Mouse (Mus musculus) hindbrain, embryonic 14.5 days (tissue): ENCODE results near the gene Ube4b. TPM values are rescaled to one million over a fixed set of nuclear protein-coding genes. Genes with fewer than 3 reads are reported as not detected.
A peak's percentile ranks its signal among the peaks of the same experiment; 100 is the strongest.

Experiments used
- ATAC-seq: fragments of 200-750 bp; cut with Nextera tagmentation; 2 replicates; pipeline ENCODE4 v1.8.0; 2017; ENCODE audit warnings: moderate number of reproducible peaks, mild to moderate bottlenecking, moderate TSS enrichment, moderate library complexity; ENCODE audit not compliant: low FRiP score
- DNase-seq: peaks from one replicate; pipeline ENCODE4 v3.0.0-alpha.2; 2015; ENCODE audit warnings: low spot score
- H3K27ac ChIP-seq: fragments of 300-500 bp; sonication (generic); 2 replicates; pipeline ENCODE4 v1.5.1; 2014; ENCODE audit warnings: mild to moderate bottlenecking, moderate library complexity
- H3K27me3 ChIP-seq: fragments of 300-500 bp; sonication (generic); 2 replicates; pipeline ENCODE4 v1.6.1; 2014; ENCODE audit warnings: mild to moderate bottlenecking, low read length, mixed read lengths; ENCODE audit not compliant: control insufficient read depth, insufficient read depth
- H3K36me3 ChIP-seq: fragments of 300-500 bp; sonication (generic); replicated peaks from 2 replicates; pipeline ENCODE4 v1.6.1; 2014; ENCODE audit not compliant: control insufficient read depth, insufficient read depth
- H3K4me1 ChIP-seq: fragments of 300-500 bp; sonication (generic); replicated peaks from 2 replicates; pipeline ENCODE4 v1.6.1; 2014; ENCODE audit warnings: antibody characterized with exemption, low read length, mixed read lengths; ENCODE audit not compliant: control insufficient read depth, insufficient read depth
- H3K4me2 ChIP-seq: fragments of 300-500 bp; sonication (generic); replicated peaks from 2 replicates; pipeline ENCODE4 v1.6.1; 2014; ENCODE audit warnings: mild to moderate bottlenecking, moderate library complexity
- H3K4me3 ChIP-seq: fragments of 300-500 bp; sonication (generic); replicated peaks from 2 replicates; pipeline ENCODE4 v1.5.1; 2014; ENCODE audit warnings: mild to moderate bottlenecking, low read length
- H3K9ac ChIP-seq: fragments of 300-500 bp; sonication (generic); 2 replicates; pipeline ENCODE4 v1.6.1; 2014
- H3K9me3 ChIP-seq: fragments of 300-500 bp; sonication (generic); 2 replicates; pipeline ENCODE4 v1.6.1; 2016; ENCODE audit warnings: low read length; ENCODE audit not compliant: control insufficient read depth
- WGBS: fragments of 180-500 bp; shearing (Covaris S2); extraction: QIAGEN DNeasy Blood & Tissue Kit; methylation state at CpG from one replicate; pipeline ENCODE4 v1.1.7; 2014; 5-methylcytosine and 5-hydroxymethylcytosine counted together
- polyA plus RNA-seq: library from polyadenylated mRNA; unstranded; fragments of >200 nt; fragmentation: Nextera tagmentation; extraction: Ambion mirVana; gene quantifications from 2 replicates; pipeline ENCODE4 v1.2.1, GENCODE M21; 2014

Ube4b gene
- polyA plus RNA-seq, 1 experiment from 2014 or later: 53.8 TPM

- DNase-seq (no peak), ATAC-seq (no peak)
- 79% methylated on average over 10 of the region's 10 CpGs for WGBS
- Histone ChIP-seq H3K36me3 (peaks cover 4% of the 10 kb centered on the region; the same call in 1 of the 2 replicates), H3K4me2 (no peak overlapping the region), H3K9ac (no peak overlapping the region), H3K27me3 (no peaks in the 10 kb centered on the region), H3K4me3 (no peak overlapping the region), H3K27ac (no peak overlapping the region), H3K9me3 (no peaks in the 10 kb centered on the region), H3K4me1 (peaks cover 21% of the 10 kb centered on the region)
Observed at GRCm38 (mm10) chr4:149416417-149416816, 10.1 kb downstream of the Ube4b start.

GRCm38 (mm10) chr4:149415651-149416169 lies 10.8 kb downstream of the Ube4b start:
- no peaks in the 10 kb centered on the region for H3K9me3 ChIP-seq
- DNase-seq (no peak), ATAC-seq (0 out of 2 replicates have a peak, but pooled peaks have one; percentile 37)
- peaks cover 16% of the 10 kb centered on the region for H3K4me1 ChIP-seq
- H3K4me3 ChIP-seq: no peak overlapping the region
- no peak overlapping the region for H3K9ac ChIP-seq
- H3K27ac ChIP-seq: 0 out of 2 replicates have a peak overlapping the region, but pooled peaks have one; percentile 16
- H3K36me3 ChIP-seq: peaks cover 4% of the 10 kb centered on the region; the same call in 1 of the 2 replicates
- H3K27me3 ChIP-seq: no peaks in the 10 kb centered on the region
- no peak overlapping the region for H3K4me2 ChIP-seq
- 39% methylated on average over 13 of the region's 13 CpGs for WGBS

- no peak for DNase-seq
- Histone ChIP-seq H3K36me3 (peaks cover 4% of the 10 kb centered on the region; the same call in 1 of the 2 replicates), H3K27ac (no peak overlapping the region), H3K9ac (no peak overlapping the region), H3K27me3 (no peaks in the 10 kb centered on the region), H3K4me2 (no peak overlapping the region), H3K4me1 (peaks cover 16% of the 10 kb centered on the region), H3K4me3 (no peak overlapping the region), H3K9me3 (no peaks in the 10 kb centered on the region)
- no peak for ATAC-seq
- 92% methylated on average over 3 of the region's 3 CpGs for WGBS
Observed at GRCm38 (mm10) chr4:149414259-149414658, 12.3 kb downstream of the Ube4b start.

GRCm38 (mm10) chr4:149409759-149410158 lies 16.8 kb downstream of the Ube4b start:
- DNase-seq: no peak
- 93% methylated on average over 4 of the region's 4 CpGs for WGBS
- no peak overlapping the region for H3K4me3 ChIP-seq
- no peaks in the 10 kb centered on the region; the same call in 1 of the 2 replicates for H3K4me1 ChIP-seq
- no peak for ATAC-seq
- no peak overlapping the region for H3K4me2 ChIP-seq
- no peaks in the 10 kb centered on the region for H3K9me3 ChIP-seq
- no peak overlapping the region for H3K9ac ChIP-seq
- H3K36me3 ChIP-seq: peaks cover 4% of the 10 kb centered on the region; the same call in 1 of the 2 replicates
- no peak overlapping the region for H3K27ac ChIP-seq
- H3K27me3 ChIP-seq: no peaks in the 10 kb centered on the region

GRCm38 (mm10) chr4:149408331-149408730 lies 18.2 kb downstream of the Ube4b start:
- no peaks in the 10 kb centered on the region for H3K27me3 ChIP-seq
- 90% methylated on average over 6 of the region's 6 CpGs for WGBS
- no peak overlapping the region for H3K4me2 ChIP-seq
- DNase-seq (no peak), ATAC-seq (no peak)
- no peak overlapping the region for H3K4me3 ChIP-seq
- H3K36me3 ChIP-seq: peaks cover 4% of the 10 kb centered on the region; the same call in 1 of the 2 replicates
- H3K9me3 ChIP-seq: no peaks in the 10 kb centered on the region
- H3K27ac ChIP-seq: no peak overlapping the region
- H3K9ac ChIP-seq: no peak overlapping the region
- H3K4me1 ChIP-seq: peaks cover 8% of the 10 kb centered on the region

GRCm38 (mm10) chr4:149407461-149407860 lies 19.1 kb downstream of the Ube4b start:
- peaks cover 12% of the 10 kb centered on the region for H3K4me1 ChIP-seq
- no peak overlapping the region for H3K9ac ChIP-seq
- no peak overlapping the region for H3K27ac ChIP-seq
- no peak for ATAC-seq
- no peak overlapping the region for H3K4me3 ChIP-seq
- H3K27me3 ChIP-seq: no peaks in the 10 kb centered on the region
- no peak for DNase-seq
- H3K9me3 ChIP-seq: no peaks in the 10 kb centered on the region
- 88% methylated on average over 5 of the region's 5 CpGs for WGBS
- H3K36me3 ChIP-seq: peaks cover 4% of the 10 kb centered on the region; the same call in 1 of the 2 replicates
- H3K4me2 ChIP-seq: no peak overlapping the region

GRCm38 (mm10) chr4:149405713-149406443 lies 20.7 kb downstream of the Ube4b start:
- no peak for DNase-seq
- Histone ChIP-seq H3K4me2 (no peak overlapping the region), H3K27me3 (no peaks in the 10 kb centered on the region), H3K4me3 (no peak overlapping the region), H3K36me3 (no peaks in the 10 kb centered on the region), H3K9me3 (no peaks in the 10 kb centered on the region), H3K27ac (no peak overlapping the region), H3K4me1 (peaks cover 12% of the 10 kb centered on the region), H3K9ac (no peak overlapping the region)
- WGBS: 85% methylated on average over 16 of the region's 16 CpGs
- ATAC-seq: no peak

GRCm38 (mm10) chr4:149404640-149405465 lies 21.7 kb downstream of the Ube4b start:
- H3K27ac ChIP-seq: no peak overlapping the region
- 59% methylated on average over 19 of the region's 19 CpGs for WGBS

GRCm38 (mm10) chr4:149403037-149403436 lies 23.5 kb downstream of the Ube4b start:
- Histone ChIP-seq H3K36me3 (peaks cover 5% of the 10 kb centered on the region), H3K9me3 (no peaks in the 10 kb centered on the region), H3K4me2 (no peak overlapping the region), H3K9ac (no peak overlapping the region), H3K27ac (no peak overlapping the region), H3K27me3 (no peaks in the 10 kb centered on the region), H3K4me3 (no peak overlapping the region), H3K4me1 (peaks cover 12% of the 10 kb centered on the region)
- WGBS: 54% methylated on average over 6 of the region's 6 CpGs
- DNase-seq: no peak
- ATAC-seq: no peak

More at GRCm38 (mm10) chr4:149404640-149405465, 21.7 kb downstream of the Ube4b start:
- H3K4me3 ChIP-seq: no peak overlapping the region
- no peaks in the 10 kb centered on the region for H3K27me3 ChIP-seq
- DNase-seq (no peak), ATAC-seq (no peak)
- H3K36me3 ChIP-seq: no peaks in the 10 kb centered on the region
- H3K9me3 ChIP-seq: no peaks in the 10 kb centered on the region
- peaks cover 12% of the 10 kb centered on the region for H3K4me1 ChIP-seq
- H3K9ac ChIP-seq: no peak overlapping the region
- no peak overlapping the region for H3K4me2 ChIP-seq
